Mouse (Mus musculus) kidney, adult 18-20 months (tissue): ENCODE data around the gene Mboat7.

Experiments used
- DNase-seq: peaks from one replicate; pipeline ENCODE4 v3.0.0; 2021

Mboat7 gene

GRCm38 (mm10) chr7:3643412-3643811 lies 49.9 kb downstream of the Mboat7 start:
- DNase-seq, result no peak

- DNase-seq, result no peak
Observed at GRCm38 (mm10) chr7:3630478-3630815, 62.9 kb downstream of the Mboat7 start.

GRCm38 (mm10) chr7:3629543-3630477 lies 63.5 kb downstream of the Mboat7 start, which contains the start of the genes Tfpt and Prpf31:
TSS of gene Tfpt (minus strand) at chr7:3629929.
TSS of gene Prpf31 (plus strand) at chr7:3629985.
- DNase-seq, result peak; percentile 95

- no peak for DNase-seq
Observed at GRCm38 (mm10) chr7:3629030-3629429, 64.3 kb downstream of the Mboat7 start.
